Mouse (Mus musculus): ENCODE results near the gene Atg7.

The Atg7 gene

GRCm38 (mm10) chr6:114896281-114896680 is 253.4 kb downstream of the Atg7 start:
- no peak for DNase-seq (ENCODE audit: extremely low read depth, low read depth, low spot score)

DNA sequence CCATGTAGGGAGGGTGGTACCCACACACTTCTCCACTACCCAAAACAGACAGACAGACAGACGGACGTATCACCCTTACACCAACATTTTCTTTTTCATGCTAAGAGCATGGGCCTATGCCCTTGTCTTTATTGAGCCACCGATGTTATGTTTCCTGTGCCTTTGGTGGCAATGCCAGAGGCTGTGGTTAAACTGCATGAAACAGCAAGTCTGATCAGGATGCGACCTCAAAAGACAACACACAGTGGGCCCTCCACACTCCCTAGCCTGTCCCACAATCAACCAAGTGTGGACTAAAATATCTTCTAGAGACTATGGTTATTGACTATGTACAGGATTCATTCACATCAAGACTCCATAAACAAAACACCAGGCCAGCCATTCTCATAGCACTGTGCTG is 256.1 kb downstream of the Atg7 start:
- no peak for DNase-seq (ENCODE audit: extremely low read depth, low read depth, low spot score)

DNA sequence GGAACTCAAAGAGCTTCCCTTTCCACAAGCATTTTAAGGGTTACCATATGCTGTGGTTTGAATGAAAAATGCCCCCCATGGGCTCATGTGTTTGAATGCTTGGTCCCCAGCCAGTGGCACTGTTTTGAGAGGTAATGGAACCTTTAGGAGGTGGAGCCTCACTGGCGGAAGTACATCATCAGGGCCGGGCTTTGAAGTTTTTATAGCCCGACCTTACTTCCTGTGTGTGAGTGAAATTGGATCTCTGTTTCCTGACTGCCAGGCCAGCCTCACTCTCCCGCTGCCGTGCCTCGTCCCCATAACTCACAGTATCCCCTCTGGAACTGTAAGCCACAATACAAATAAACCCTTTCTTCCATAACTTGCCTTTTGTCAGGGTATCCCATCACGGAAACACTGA is 256.8 kb downstream of the Atg7 start:
- DNase-seq (ENCODE audit: extremely low read depth, low read depth, low spot score) = no peak

GRCm38 (mm10) chr6:114900194-114900593 is 257.3 kb downstream of the Atg7 start:
- no peak for DNase-seq (ENCODE audit: extremely low read depth, low read depth, low spot score)

GRCm38 (mm10) chr6:114901321-114901824 is 258.5 kb downstream of the Atg7 start:
- DNase-seq (ENCODE audit: extremely low read depth, low read depth, low spot score) = no peak

DNA sequence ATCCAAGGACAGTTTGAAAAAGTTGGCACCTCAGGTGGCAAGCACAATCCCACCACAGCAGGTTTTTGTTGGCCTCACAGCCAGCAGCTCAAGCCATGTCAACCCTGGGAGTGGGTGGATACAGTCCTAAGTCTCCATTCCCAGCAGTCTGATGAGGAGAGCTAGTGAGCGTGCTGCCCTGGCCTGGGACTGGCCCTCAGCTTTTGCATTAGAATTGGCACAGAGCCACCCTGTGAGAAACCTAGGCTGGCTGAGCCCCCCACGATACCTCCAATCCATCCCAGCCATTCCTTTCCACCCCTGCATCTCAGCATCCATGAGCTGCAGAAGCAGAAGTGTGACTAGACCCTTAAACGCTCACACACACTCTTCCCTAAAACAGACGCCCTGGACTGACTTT is 259.0 kb downstream of the Atg7 start:
- no peak for DNase-seq (ENCODE audit: extremely low read depth, low read depth, low spot score)

DNA sequence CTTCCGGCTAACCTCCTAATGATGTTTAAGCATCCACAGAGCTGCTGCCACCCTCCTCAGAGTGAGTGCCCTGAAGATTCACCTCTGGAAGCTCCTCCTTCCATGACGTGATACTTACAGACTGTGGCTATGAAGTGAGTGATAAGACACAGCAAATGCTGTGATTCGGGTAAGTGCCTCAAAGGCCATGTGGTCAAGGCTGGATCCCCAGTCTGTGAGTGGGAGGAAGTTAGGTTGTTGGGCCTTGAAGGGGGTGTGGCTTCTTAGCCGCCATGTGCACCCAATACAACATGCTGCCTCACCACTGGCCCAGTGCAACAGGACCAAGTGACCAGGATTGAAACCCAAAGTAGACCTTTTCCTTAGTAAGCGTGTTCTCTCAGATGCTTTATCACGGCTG is 261.3 kb downstream of the Atg7 start:
- no peak for DNase-seq (ENCODE audit: extremely low read depth, low read depth, low spot score)

- DNase-seq (ENCODE audit: extremely low read depth, low read depth, low spot score) = no peak
These were observed 261.9 kb downstream of the Atg7 start for GRCm38 (mm10) chr6:114904818-114905217.

DNA sequence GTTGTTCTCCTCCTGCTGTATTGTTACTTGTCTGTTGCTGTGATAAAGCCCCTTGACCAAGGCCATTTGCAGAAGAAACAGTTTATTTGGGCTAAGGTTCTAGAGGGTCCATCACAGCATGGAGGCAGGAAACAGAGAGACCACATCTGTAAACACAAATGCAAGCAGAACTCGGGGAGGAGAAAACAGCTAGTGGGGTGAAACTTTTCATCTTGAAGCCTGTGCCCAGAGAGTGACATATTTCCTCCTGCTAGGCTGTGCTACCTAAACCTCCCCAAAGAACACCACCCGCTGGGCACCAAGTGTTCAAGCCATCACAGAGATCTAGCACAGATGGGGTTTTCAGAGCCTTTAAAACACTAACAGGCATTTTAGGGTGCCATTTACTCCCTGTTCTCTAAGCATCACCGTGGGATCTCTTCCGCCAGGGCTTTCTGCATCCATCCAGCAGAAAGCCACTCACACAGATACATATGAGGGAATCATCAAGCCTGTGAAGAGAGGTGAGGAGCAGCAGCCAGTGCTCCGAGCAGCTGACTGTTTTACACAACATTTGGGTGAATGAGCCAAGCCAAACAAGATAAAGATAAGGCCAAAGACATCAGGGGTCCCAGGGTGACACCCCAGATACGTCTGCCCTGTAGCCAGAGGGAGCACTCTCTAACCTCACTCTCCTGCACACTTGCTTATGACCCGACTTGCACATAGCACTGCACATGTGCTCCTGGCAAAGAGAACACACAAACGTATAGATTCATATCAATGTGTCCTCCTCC is 262.5 kb downstream of the Atg7 start:
- no peak for DNase-seq (ENCODE audit: extremely low read depth, low read depth, low spot score)

- no peak for DNase-seq (ENCODE audit: extremely low read depth, low read depth, low spot score)
These were observed 263.3 kb downstream of the Atg7 start for GRCm38 (mm10) chr6:114906209-114906608.

GRCm38 (mm10) chr6:114907459-114907858 is 264.6 kb downstream of the Atg7 start:
- no peak for DNase-seq (ENCODE audit: extremely low read depth, low read depth, low spot score)

GRCm38 (mm10) chr6:114909801-114910200 is 266.9 kb downstream of the Atg7 start:
- no peak for DNase-seq (ENCODE audit: extremely low read depth, low read depth, low spot score)
